8 mouse cellular contexts compared by ENCODE assay signal in the genomic region with DNA sequence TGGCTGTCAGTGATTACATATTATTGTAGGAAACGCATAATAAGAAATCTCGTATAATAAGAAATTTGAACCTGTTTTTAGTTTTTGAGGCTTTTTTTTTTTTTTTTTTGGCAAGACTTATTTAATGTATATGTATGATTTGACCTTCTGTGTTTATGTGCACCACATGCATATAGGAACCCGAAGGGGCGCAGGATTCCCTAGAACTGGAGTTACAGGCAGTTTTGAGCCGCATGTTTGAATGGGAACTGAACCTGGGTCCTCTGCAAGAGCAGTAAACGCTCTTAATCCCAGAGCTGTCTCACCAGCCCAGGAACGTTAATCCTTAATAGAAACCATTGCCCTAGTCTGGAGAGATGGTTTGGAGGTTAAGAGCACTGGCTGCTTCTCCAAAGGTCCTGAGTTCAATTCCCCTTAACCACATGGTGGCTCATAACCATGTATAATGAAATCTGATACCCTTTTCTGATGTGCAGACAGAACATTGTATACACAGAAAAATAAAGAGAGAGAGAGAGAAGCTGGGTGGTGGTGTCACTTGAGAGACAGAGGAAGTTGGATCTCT. TPM values are rescaled to one million over a fixed set of nuclear protein-coding genes. Genes with fewer than 3 reads are reported as not detected.
DNase-seq lines count a peak whose midpoint lies in the region; ATAC-seq and TF ChIP-seq lines count a peak whose summit lies in the region.

No protein-coding gene starts in this region.

- H3K4me3 ChIP-seq in kidney, postnatal 0 days (replicated peaks; ENCODE audit: low read depth, low read length): peak overlapping the region; percentile 89
- peak overlapping the region; percentile 83 for H3K4me3 ChIP-seq in brown adipose tissue, adult 24 weeks (ENCODE audit: insufficient read depth, low read depth, low read length)
- peak overlapping the region; percentile 94 for H3K4me3 ChIP-seq in hindbrain, embryonic 14.5 days (replicated peaks; ENCODE audit: low read length)

- peak overlapping the region; percentile 64 for H3K4me2 ChIP-seq in kidney, postnatal 0 days (ENCODE audit: low read length)
- H3K4me2 ChIP-seq in hindbrain, embryonic 14.5 days (replicated peaks): peak overlapping the region; percentile 85

- H3K9me3 ChIP-seq in kidney, postnatal 0 days (replicated peaks; ENCODE audit: low read length): no peaks in the 10 kb centered on the region
- no peaks in the 10 kb centered on the region for H3K9me3 ChIP-seq in hindbrain, embryonic 14.5 days (ENCODE audit: control insufficient read depth, low read length)

- no peaks in the 10 kb centered on the region for H3K36me3 ChIP-seq in kidney, postnatal 0 days (ENCODE audit: insufficient read depth, low read length)
- H3K36me3 ChIP-seq in hindbrain, embryonic 14.5 days (replicated peaks; ENCODE audit: control insufficient read depth, insufficient read depth): no peaks in the 10 kb centered on the region

- H3K4me1 ChIP-seq in kidney, postnatal 0 days (replicated peaks; ENCODE audit: insufficient read depth, low read length): peaks cover 3% of the 10 kb centered on the region; the same call in 1 of the 2 replicates
- no peaks in the 10 kb centered on the region for H3K4me1 ChIP-seq in brown adipose tissue, adult 24 weeks (ENCODE audit: control insufficient read depth, insufficient read depth, insufficient read length, low read length)
- H3K4me1 ChIP-seq in hindbrain, embryonic 14.5 days (replicated peaks; ENCODE audit: control insufficient read depth, insufficient read depth, low read length): peaks cover 12% of the 10 kb centered on the region

- H3K27me3 ChIP-seq in kidney, postnatal 0 days (ENCODE audit: insufficient read depth, low read length): no peaks in the 10 kb centered on the region
- H3K27me3 ChIP-seq in hindbrain, embryonic 14.5 days (ENCODE audit: control insufficient read depth, insufficient read depth, low read length): no peaks in the 10 kb centered on the region

- H3K27ac ChIP-seq in kidney, postnatal 0 days: no peak overlapping the region
- no peak overlapping the region for H3K27ac ChIP-seq in brown adipose tissue, adult 24 weeks (replicated peaks; ENCODE audit: low read depth, low read length)
- H3K27ac ChIP-seq in hindbrain, embryonic 14.5 days: 0 out of 2 replicates have a peak overlapping the region, but pooled peaks have one; percentile 77

- peak; percentile 3 for DNase-seq in kidney, postnatal 0 days (ENCODE audit: low spot score)
- DNase-seq in kidney, postnatal 4 days: no peak
- DNase-seq in hindbrain, embryonic 14.5 days (ENCODE audit: low spot score): no peak
- DNase-seq in naive thymus-derived CD4-positive, alpha-beta T cell, adult 2 months (ENCODE audit: low read depth): peak; percentile 13
- no peak for DNase-seq in adrenal gland, adult 8-10 months
- no peak for DNase-seq in urinary bladder, postnatal 25 days (ENCODE audit: low spot score)
- no peak for DNase-seq in thymus, postnatal 10 days (ENCODE audit: low spot score in 2 of 2)

- WGBS in kidney, postnatal 0 days: 3% methylated on average over 7 of the region's 7 CpGs
- 8% methylated on average over 7 of the region's 7 CpGs for WGBS in hindbrain, embryonic 14.5 days

- peak overlapping the region; percentile 78 for H3K9ac ChIP-seq in kidney, postnatal 0 days (ENCODE audit: low read depth, low read length)
- peak overlapping the region; percentile 73 for H3K9ac ChIP-seq in hindbrain, embryonic 14.5 days

- ATAC-seq in kidney, postnatal 0 days (replicated peaks; ENCODE audit: low FRiP score, low read depth): no peak
- ATAC-seq in hindbrain, embryonic 14.5 days (ENCODE audit: low FRiP score): no peak

- TF ChIP-seq CTCF in kidney, postnatal 0 days (IDR thresholded peaks at IDR 0.05; ENCODE audit: low read depth): no peak

RNA-seq across cellular contexts. Expression of gene Fancd2, which starts 0.4 kb away (rescaled TPM):
- 3.0 and 5.1 TPM in 2 replicates for polyA plus RNA-seq in kidney, postnatal 0 days (2015; fragmentation: Nextera tagmentation; extraction: Ambion mirVana)
- polyA plus RNA-seq in brown adipose tissue, adult 24 weeks (2012; ENCODE audit: insufficient read depth, insufficient read length, missing spikeins): 0.48 TPM in 1 of 2 replicates, not detected in the other
- polyA plus RNA-seq in hindbrain, embryonic 14.5 days (2014; fragmentation: Nextera tagmentation; extraction: Ambion mirVana): 2.1 and 2.5 TPM in 2 replicates
- 1 to 10 TPM in 2 of 4 experiments, under 1 TPM in 2; 0.35 to 2.0 (median 0.88) TPM for total RNA-seq in adrenal gland, adult 8-10 months (2022)

RNA-seq across cellular contexts. Expression of gene Emc3, which starts 0.5 kb away (rescaled TPM):
- 114 and 118 TPM in 2 replicates for polyA plus RNA-seq in kidney, postnatal 0 days (2015; fragmentation: Nextera tagmentation; extraction: Ambion mirVana)
- polyA plus RNA-seq in brown adipose tissue, adult 24 weeks (2012; ENCODE audit: insufficient read depth, insufficient read length, missing spikeins): 52.2 and 77.4 TPM in 2 replicates
- 107 and 119 TPM in 2 replicates for polyA plus RNA-seq in hindbrain, embryonic 14.5 days (2014; fragmentation: Nextera tagmentation; extraction: Ambion mirVana)
- 100 to 1,000 TPM in 1 of 4 experiments, 10 to 100 TPM in 3; 81.3 to 119 (median 96.3) TPM for total RNA-seq in adrenal gland, adult 8-10 months (2022)

RNA-seq across cellular contexts. Expression of gene Prrt3, which starts 30.2 kb away (rescaled TPM):
- polyA plus RNA-seq in kidney, postnatal 0 days (2015; fragmentation: Nextera tagmentation; extraction: Ambion mirVana): 0.52 and 0.55 TPM in 2 replicates
- not detected in 2 replicates for polyA plus RNA-seq in brown adipose tissue, adult 24 weeks (2012; ENCODE audit: insufficient read depth, insufficient read length, missing spikeins)
- 10.5 and 10.7 TPM in 2 replicates for polyA plus RNA-seq in hindbrain, embryonic 14.5 days (2014; fragmentation: Nextera tagmentation; extraction: Ambion mirVana)
- total RNA-seq in adrenal gland, adult 8-10 months (2022): under 1 TPM; 0.20 to 0.40 (median 0.31) TPM

RNA-seq across cellular contexts. Expression of gene Creld1, which starts 48.8 kb away (rescaled TPM):
- polyA plus RNA-seq in kidney, postnatal 0 days (2015; fragmentation: Nextera tagmentation; extraction: Ambion mirVana): 25.7 and 28.7 TPM in 2 replicates
- polyA plus RNA-seq in brown adipose tissue, adult 24 weeks (2012; ENCODE audit: insufficient read depth, insufficient read length, missing spikeins): 40.6 and 44.4 TPM in 2 replicates
- 61.5 and 69.9 TPM in 2 replicates for polyA plus RNA-seq in hindbrain, embryonic 14.5 days (2014; fragmentation: Nextera tagmentation; extraction: Ambion mirVana)
- total RNA-seq in adrenal gland, adult 8-10 months (2022): 10 to 100 TPM; 60.8 to 69.9 (median 67.4) TPM

Comparison
In these comparisons a context has a peak if more than half of its experiments do, and no peak if none do; other contexts are left out.
1. DNase-seq: peak in kidney, postnatal 0 days (single experiment) and naive thymus-derived CD4-positive, alpha-beta T cell, adult 2 months (single experiment); none in kidney, postnatal 4 days (0 of 2), hindbrain, embryonic 14.5 days (single experiment), adrenal gland, adult 8-10 months (single experiment), urinary bladder, postnatal 25 days (single experiment) and thymus, postnatal 10 days (0 of 2).
2. Peak in every context shown above with its lines, with median percentiles within 50 percentile points of each other: H3K4me3 ChIP-seq.